Mouse (Mus musculus) cerebellum, adult 2 months (tissue): ENCODE data around the gene Srpk3.

ENCODE experiments used
- CTCF ChIP-seq: fragments of 200-500 bp; IDR thresholded peaks from 2 replicates; pipeline ENCODE4 v1.5.1; 2011; ENCODE audit warnings: low read depth, mild to moderate bottlenecking, control low read depth, low read length, moderate library complexity, borderline replicate concordance; ENCODE audit not compliant: insufficient read depth
- POLR2A ChIP-seq: fragments of 200-500 bp; IDR thresholded peaks from 2 replicates; pipeline ENCODE4 v1.6.1; 2011; ENCODE audit warnings: low read length, control low read depth, borderline replicate concordance; ENCODE audit not compliant: insufficient read depth

GRCm38 (mm10) chrX:73774802-73775483 is 738 bp downstream of the Srpk3 start:
- TF ChIP-seq CTCF: no peak
- TF ChIP-seq POLR2A: no peak
